Mouse (Mus musculus): ENCODE measurements around the gene Tnik. TPM values are rescaled to one million over a fixed set of nuclear protein-coding genes. Genes with fewer than 3 reads are reported as not detected.

Gene Tnik
- polyA plus RNA-seq, 1 experiment from 2014 or later: 10.3 TPM

DNA sequence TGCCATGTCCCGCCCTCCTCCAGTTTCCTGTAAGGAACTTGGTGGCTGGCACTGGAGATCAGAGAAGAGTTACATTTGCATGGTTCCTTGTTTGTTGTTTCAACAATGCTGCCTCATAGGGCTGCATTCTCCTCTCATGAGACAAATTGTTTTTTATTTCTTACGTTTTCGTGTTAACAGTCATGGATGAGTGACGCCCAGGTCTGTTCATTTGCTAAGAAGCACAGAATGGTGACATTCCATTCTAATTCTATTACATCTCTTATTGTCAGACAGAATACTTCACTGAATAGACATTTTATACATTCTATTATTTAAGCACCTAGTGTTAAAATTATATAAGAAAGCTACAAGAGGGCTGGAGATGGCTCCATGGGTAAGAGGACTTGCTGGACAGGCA, 266.5 kb downstream of the Tnik start:
- Histone ChIP-seq H3K27ac (no peak overlapping the region), H3K36me3 (no peaks in the 10 kb centered on the region), H3K9ac (no peak overlapping the region), H3K4me1 (replicated peaks) (no peaks in the 10 kb centered on the region), H3K9me3 (replicated peaks) (no peaks in the 10 kb centered on the region), H3K4me3 (no peak overlapping the region), H3K27me3 (no peaks in the 10 kb centered on the region), H3K4me2 (no peak overlapping the region)
- WGBS: 89% methylated on average over 4 of the region's 4 CpGs
- ATAC-seq (replicated peaks; ENCODE audit: insufficient number of reproducible peaks, insufficient read depth, low FRiP score, low read depth): no peak

DNA sequence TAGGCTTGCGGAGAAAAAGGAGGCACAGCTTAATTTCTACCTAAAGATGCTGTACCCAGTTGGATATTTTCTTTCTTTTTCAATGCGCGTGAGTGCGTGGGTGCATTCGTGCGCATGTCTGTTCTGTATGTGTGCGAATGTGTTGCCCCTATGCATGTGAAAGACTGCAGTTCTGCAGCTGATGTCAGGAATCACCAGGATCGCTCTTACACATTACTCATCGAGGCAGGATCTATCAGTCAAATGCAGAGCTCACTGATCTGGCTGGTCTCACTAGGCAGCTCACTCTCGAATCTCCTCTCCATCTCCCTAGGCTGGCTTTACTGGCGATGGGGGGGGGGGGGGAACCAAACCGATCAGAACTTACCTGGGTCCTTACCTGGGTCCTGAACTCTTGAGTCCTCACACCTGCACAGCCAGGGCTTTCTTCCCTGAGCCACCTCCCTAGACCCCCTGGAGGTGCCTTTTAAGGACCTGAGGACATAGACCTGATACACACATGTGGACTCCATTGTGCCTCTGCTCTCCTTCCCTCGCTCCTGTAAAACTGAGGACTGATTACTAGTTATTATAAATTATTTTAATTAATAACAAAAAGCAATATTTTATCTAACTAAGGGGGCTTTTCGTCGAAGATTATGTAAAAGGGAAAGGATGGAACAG, 268.4 kb downstream of the Tnik start:
- H3K27me3 ChIP-seq: no peaks in the 10 kb centered on the region
- no peaks in the 10 kb centered on the region for H3K4me1 ChIP-seq (replicated peaks)
- no peak overlapping the region for H3K27ac ChIP-seq
- 71% methylated on average over 15 of the region's 15 CpGs for WGBS
- no peak overlapping the region for H3K4me3 ChIP-seq
- no peak for ATAC-seq (replicated peaks; ENCODE audit: insufficient number of reproducible peaks, insufficient read depth, low FRiP score, low read depth)
- no peaks in the 10 kb centered on the region for H3K9me3 ChIP-seq (replicated peaks)
- H3K4me2 ChIP-seq: no peak overlapping the region
- no peak overlapping the region for H3K9ac ChIP-seq
- no peaks in the 10 kb centered on the region for H3K36me3 ChIP-seq

DNA sequence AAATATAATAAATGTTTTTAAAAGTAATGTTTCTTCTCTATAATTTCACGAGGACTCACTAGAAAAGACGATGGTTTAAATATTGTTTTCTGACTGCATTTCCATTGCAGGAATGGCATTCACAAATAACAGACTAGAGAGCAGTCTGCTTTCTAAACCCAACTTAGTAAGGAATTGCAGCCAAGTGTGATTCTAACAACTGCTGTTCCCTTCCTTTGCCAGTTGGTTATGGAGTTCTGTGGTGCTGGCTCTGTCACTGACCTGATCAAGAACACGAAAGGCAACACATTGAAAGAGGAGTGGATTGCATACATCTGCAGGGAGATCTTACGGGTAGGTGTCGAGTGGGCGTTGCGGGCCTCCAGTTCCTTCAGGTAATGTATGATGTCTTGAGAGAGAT, 269.7 kb downstream of the Tnik start:
- Histone ChIP-seq H3K4me2 (no peak overlapping the region), H3K27me3 (no peaks in the 10 kb centered on the region), H3K27ac (no peak overlapping the region), H3K9me3 (replicated peaks) (no peaks in the 10 kb centered on the region), H3K4me1 (replicated peaks) (no peaks in the 10 kb centered on the region), H3K4me3 (no peak overlapping the region), H3K9ac (no peak overlapping the region), H3K36me3 (no peaks in the 10 kb centered on the region)
- 95% methylated on average over 7 of the region's 7 CpGs for WGBS
- no peak for ATAC-seq (replicated peaks; ENCODE audit: insufficient number of reproducible peaks, insufficient read depth, low FRiP score, low read depth)

DNA sequence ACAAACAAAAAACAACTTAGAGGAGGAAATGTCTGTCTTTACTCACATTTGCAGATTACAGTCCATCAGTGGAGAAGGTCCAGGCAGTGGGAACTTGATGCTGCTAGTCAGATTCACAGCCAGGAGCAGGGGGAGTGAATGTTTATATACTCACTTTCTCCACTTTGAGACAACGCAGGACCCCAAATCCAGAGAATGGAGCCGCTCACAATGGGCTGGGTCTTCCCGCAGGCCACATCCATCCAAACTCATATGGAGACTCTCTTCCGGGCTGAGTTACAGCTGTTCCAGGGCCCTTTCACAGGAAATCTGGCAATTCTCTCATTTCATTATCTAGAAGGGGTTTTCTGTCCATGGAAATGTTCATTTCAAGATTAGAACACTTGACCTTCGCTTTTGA, 277.1 kb downstream of the Tnik start:
- no peaks in the 10 kb centered on the region for H3K9me3 ChIP-seq (replicated peaks)
- no peaks in the 10 kb centered on the region for H3K4me1 ChIP-seq (replicated peaks)
- no peak overlapping the region for H3K9ac ChIP-seq
- 59% methylated on average over 5 of the region's 5 CpGs for WGBS
- no peak overlapping the region for H3K4me2 ChIP-seq
- no peak overlapping the region for H3K4me3 ChIP-seq
- ATAC-seq (replicated peaks; ENCODE audit: insufficient number of reproducible peaks, insufficient read depth, low FRiP score, low read depth): no peak
- no peaks in the 10 kb centered on the region for H3K36me3 ChIP-seq
- H3K27me3 ChIP-seq: no peaks in the 10 kb centered on the region
- H3K27ac ChIP-seq: no peak overlapping the region

DNA sequence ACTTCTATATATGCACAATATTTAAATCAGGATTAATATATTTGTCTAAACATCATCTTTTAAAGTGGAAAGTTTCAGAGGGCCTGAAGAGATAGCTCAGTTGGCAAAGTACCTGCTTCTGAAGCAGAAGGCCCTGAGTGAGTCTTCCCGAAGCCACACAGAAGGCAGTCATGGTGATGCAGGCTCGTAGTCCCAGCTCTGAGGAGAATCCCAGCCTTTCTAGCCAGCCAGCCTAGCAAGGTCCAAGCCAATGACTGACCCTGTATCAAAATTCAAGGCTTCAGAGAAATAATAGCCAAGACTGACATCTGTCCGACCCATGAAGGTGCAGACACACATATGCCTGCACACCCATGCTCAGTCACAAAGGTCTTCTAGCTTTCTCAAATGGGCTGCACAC, 279.9 kb downstream of the Tnik start:
- Histone ChIP-seq H3K27me3 (0 out of 2 replicates have a peak, but pooled peaks cover under 1% of the 10 kb centered on the region), H3K4me3 (no peak overlapping the region), H3K27ac (no peak overlapping the region), H3K36me3 (no peaks in the 10 kb centered on the region), H3K9ac (no peak overlapping the region), H3K4me1 (replicated peaks) (no peaks in the 10 kb centered on the region), H3K9me3 (replicated peaks) (no peaks in the 10 kb centered on the region), H3K4me2 (no peak overlapping the region)
- 95% methylated on average over 3 of the region's 3 CpGs for WGBS
- ATAC-seq (replicated peaks; ENCODE audit: insufficient number of reproducible peaks, insufficient read depth, low FRiP score, low read depth): no peak

DNA sequence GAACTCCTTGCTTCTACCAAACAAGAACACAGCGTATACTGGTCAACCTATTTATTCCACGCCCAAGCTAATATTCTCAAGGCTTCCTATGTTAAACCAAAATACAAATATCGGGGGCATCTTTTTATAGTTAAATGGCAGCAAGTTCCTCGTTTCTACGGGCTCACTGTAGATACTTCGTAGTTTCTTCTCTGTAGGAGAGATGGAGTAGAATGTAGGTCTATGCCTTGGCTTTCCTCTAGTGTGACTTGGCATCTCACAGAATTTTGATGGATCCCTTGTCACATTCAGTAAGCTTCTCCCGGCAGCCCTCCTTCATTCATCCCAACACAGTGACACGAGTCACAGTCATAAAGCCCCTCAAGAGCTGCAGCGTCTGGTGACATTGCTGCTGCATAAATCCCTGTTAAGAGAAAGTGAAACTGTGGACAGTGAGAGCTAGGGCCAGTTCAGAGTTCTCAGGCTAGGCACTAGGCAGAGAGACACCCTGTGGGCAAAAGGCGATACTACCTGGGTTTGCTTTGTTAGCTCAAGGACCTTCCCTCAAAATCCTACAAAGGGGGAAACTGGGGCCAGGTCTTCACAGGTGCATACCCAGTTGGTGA, 280.5 kb downstream of the Tnik start:
- Histone ChIP-seq H3K4me1 (replicated peaks) (no peaks in the 10 kb centered on the region), H3K9me3 (replicated peaks) (no peaks in the 10 kb centered on the region), H3K4me3 (no peak overlapping the region), H3K27me3 (0 out of 2 replicates have a peak, but pooled peaks cover 3% of the 10 kb centered on the region), H3K4me2 (peak overlapping the region; percentile 35; the same call in 1 of the 2 replicates), H3K36me3 (no peaks in the 10 kb centered on the region), H3K27ac (no peak overlapping the region), H3K9ac (no peak overlapping the region)
- 66% methylated on average over 10 of the region's 10 CpGs for WGBS
- ATAC-seq (replicated peaks; ENCODE audit: insufficient number of reproducible peaks, insufficient read depth, low FRiP score, low read depth): 0 out of 2 replicates have a peak, but pooled peaks have one; percentile 27

DNA sequence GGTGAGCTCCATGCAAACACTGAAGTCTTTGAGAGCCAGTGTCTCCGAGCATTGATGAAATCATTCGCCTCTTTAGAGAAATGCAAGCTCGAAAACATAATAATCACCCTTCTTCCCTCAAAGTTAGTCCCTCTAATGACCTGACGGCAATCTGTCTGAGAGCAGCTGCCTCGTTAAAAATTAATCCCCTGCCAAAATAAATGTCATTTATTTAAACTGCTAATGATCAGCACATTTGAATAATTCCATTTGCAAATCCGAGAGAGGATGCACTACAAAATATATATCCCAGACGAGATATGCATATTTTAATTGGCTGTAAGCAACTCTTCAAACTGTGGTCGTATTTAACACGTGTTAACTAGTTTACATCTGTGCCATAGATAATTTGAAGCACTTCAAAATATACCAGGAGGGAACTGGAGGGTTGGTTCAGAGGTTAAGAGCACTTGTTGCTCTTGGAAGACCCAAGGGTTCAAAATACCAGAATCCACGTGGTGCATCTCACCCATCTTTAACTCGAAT, 281.4 kb downstream of the Tnik start:
- Histone ChIP-seq H3K9ac (no peak overlapping the region), H3K27me3 (peaks cover 5% of the 10 kb centered on the region; the same call in 1 of the 2 replicates), H3K4me2 (no peak overlapping the region), H3K9me3 (replicated peaks) (no peaks in the 10 kb centered on the region), H3K36me3 (no peaks in the 10 kb centered on the region), H3K4me3 (no peak overlapping the region), H3K4me1 (replicated peaks) (peaks cover under 1% of the 10 kb centered on the region; the same call in 1 of the 2 replicates), H3K27ac (no peak overlapping the region)
- 69% methylated on average over 11 of the region's 11 CpGs for WGBS
- no peak for ATAC-seq (replicated peaks; ENCODE audit: insufficient number of reproducible peaks, insufficient read depth, low FRiP score, low read depth)

DNA sequence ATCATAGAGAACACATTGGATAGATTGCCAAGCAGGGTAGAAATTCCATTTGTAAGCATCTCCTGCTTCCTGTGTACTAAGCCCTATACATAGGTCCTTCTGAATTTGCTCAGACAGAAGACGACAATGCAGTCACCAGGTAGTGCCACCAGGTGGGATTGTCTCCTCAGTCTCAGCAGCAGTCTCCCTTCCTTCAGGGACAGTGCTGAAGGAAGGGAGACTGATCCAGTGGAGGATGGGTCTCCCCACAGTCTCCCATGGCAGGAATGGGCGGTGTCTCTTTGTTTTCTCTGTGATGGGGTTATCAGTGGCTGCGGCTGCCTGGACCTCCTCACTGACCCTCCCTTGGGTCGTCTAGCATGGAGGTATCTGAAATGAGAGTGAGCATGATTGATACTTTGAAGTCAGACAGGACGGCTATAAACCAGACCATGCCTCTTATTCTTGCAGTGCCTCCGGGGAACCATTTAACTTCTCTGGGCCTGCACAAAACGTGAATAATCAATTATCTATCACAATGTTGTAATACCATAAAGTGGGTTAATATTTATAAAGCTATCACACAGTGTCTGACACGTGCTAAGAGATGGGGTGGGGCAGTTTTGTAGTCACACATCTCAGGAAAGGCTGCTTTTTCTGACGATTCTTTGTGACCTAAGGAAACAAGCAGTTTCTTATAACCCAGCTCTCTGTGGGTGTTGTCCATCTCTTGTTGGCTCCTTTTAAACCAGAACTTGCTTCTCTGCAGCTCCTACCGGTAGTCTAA, 285.1 kb downstream of the Tnik start:
- Histone ChIP-seq H3K36me3 (no peaks in the 10 kb centered on the region), H3K4me3 (no peak overlapping the region), H3K27ac (no peak overlapping the region), H3K27me3 (peaks cover 27% of the 10 kb centered on the region), H3K4me1 (replicated peaks) (peaks cover 3% of the 10 kb centered on the region), H3K9me3 (replicated peaks) (no peaks in the 10 kb centered on the region), H3K4me2 (no peak overlapping the region), H3K9ac (no peak overlapping the region)
- WGBS: 60% methylated on average over 10 of the region's 10 CpGs
- no peak; the same call in 1 of the 2 replicates for ATAC-seq (replicated peaks; ENCODE audit: insufficient number of reproducible peaks, insufficient read depth, low FRiP score, low read depth)

DNA sequence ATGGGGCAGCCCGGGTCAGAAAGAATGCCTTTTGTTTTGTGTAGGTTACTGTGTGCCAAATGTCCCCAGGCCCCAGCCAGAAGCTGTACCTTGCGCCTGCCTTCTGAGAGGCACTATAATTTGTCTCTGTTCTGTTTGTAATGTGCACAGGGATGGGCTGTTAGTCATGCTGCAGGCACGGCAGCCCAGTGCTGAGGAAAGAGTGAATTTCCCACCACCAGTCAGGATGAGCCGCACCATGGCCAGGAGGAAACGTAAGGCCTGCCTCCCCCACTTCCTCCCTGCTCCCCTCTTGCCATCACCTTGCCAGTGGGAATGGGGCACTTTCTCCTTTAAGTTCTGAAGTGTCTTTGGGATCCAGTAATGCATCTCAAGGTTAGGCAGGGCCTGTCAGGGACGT, 286.4 kb downstream of the Tnik start:
- H3K27ac ChIP-seq: no peak overlapping the region
- WGBS: 53% methylated on average over 6 of the region's 6 CpGs

DNA sequence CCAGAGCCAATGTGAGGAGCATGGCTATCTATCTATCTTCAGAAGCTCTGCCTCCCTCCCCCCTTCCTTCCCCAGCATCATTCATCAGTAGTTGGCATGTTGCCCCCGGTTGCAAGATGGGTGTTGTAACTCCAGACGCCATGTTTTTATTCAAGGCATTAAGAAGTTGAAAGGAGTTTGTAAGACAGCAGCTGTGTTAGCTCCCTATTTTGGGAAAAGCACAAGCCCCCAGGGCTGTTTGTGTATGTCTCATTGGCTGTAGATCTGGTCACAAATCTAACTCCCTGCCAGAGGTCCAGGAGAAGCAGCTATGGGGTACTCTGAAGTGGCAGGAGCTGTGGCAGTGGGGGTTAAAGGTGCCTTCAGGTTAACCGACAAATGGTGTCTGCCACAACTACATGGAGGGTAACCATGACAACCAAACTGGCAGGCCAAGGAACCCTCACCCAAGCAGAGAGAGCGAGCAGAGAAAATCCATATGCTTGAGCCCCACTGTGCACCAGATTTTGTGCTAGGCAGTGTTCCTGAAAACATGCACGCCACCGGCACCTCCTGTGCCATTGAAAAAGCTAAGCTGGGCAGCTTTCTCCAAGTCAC, 287.6 kb downstream of the Tnik start:
- Histone ChIP-seq H3K4me2 (no peak overlapping the region), H3K27ac (no peak overlapping the region), H3K4me1 (replicated peaks) (peaks cover 18% of the 10 kb centered on the region), H3K4me3 (no peak overlapping the region), H3K9me3 (replicated peaks) (no peaks in the 10 kb centered on the region), H3K27me3 (peaks cover 27% of the 10 kb centered on the region), H3K9ac (no peak overlapping the region), H3K36me3 (no peaks in the 10 kb centered on the region)
- WGBS: 74% methylated on average over 6 of the region's 6 CpGs
- no peak for ATAC-seq (replicated peaks; ENCODE audit: insufficient number of reproducible peaks, insufficient read depth, low FRiP score, low read depth)

More for the DNA sequence above, 286.4 kb downstream of the Tnik start:
- Histone ChIP-seq H3K4me1 (replicated peaks) (peaks cover 10% of the 10 kb centered on the region), H3K4me2 (no peak overlapping the region), H3K4me3 (no peak overlapping the region), H3K9me3 (replicated peaks) (no peaks in the 10 kb centered on the region), H3K36me3 (no peaks in the 10 kb centered on the region), H3K9ac (no peak overlapping the region), H3K27me3 (peaks cover 27% of the 10 kb centered on the region)
- ATAC-seq (replicated peaks; ENCODE audit: insufficient number of reproducible peaks, insufficient read depth, low FRiP score, low read depth): 0 out of 2 replicates have a peak, but pooled peaks have one; percentile 22

DNA sequence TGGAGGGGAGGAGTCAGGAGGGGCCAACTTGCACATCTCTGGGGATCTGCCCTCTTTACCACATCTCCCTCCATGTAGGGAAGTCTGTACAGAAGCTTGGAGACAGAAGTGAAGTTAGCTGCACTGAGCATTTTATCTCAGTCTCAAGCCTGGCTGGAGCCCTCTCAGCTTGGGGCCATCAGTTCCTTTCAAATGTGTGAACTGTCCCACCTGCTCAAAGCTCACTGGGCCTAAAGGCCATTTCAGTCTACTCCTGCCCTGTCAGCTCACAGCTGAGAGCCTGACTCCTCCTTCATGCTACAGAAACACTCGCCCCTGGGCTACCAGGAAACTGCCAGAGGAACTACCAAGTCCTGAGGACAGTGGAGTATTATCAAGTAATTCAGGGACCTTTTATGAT, 288.7 kb downstream of the Tnik start:
- Histone ChIP-seq H3K4me3 (no peak overlapping the region), H3K27ac (no peak overlapping the region), H3K4me1 (replicated peaks) (peaks cover 22% of the 10 kb centered on the region), H3K9me3 (replicated peaks) (no peaks in the 10 kb centered on the region), H3K4me2 (no peak overlapping the region), H3K9ac (no peak overlapping the region), H3K27me3 (peaks cover 27% of the 10 kb centered on the region), H3K36me3 (no peaks in the 10 kb centered on the region)
- WGBS: 72% methylated on average over 1 of the region's 1 CpGs
- no peak for ATAC-seq (replicated peaks; ENCODE audit: insufficient number of reproducible peaks, insufficient read depth, low FRiP score, low read depth)
